Mouse (Mus musculus) liver, embryonic 15.5 days (tissue): ENCODE measurements at regions not wholly inside any gene's neighbourhood (a gene's known extent, or its start where the extent isn't known, plus 50 kb on each side); places are given as distances from the start of the nearest gene placed in this dataset.

Experiments used
- ATAC-seq: fragments of 200-750 bp; cut with Nextera tagmentation; 2 replicates; pipeline ENCODE4 v1.8.0; 2017; ENCODE audit warnings: moderate number of reproducible peaks, mild to moderate bottlenecking, moderate library complexity; ENCODE audit not compliant: insufficient read depth
- H3K27ac ChIP-seq: fragments of 300-500 bp; sonication (generic); replicated peaks from 2 replicates; pipeline ENCODE4 v1.5.1; 2015; ENCODE audit warnings: mild to moderate bottlenecking, inconsistent platforms
- H3K27me3 ChIP-seq: fragments of 300-500 bp; sonication (generic); 2 replicates; pipeline ENCODE4 v1.6.1; 2015; ENCODE audit warnings: mild to moderate bottlenecking, inconsistent platforms
- H3K36me3 ChIP-seq: fragments of 300-500 bp; sonication (generic); replicated peaks from 2 replicates; pipeline ENCODE4 v1.6.1; 2015; ENCODE audit warnings: moderate library complexity, mild to moderate bottlenecking, inconsistent platforms
- H3K4me1 ChIP-seq: fragments of 300-500 bp; sonication (generic); replicated peaks from 2 replicates; pipeline ENCODE4 v1.6.1; 2015; ENCODE audit warnings: inconsistent platforms
- H3K4me2 ChIP-seq: fragments of 300-500 bp; sonication (generic); 2 replicates; pipeline ENCODE4 v1.6.1; 2015; ENCODE audit warnings: moderate library complexity, mild to moderate bottlenecking, inconsistent platforms
- H3K4me3 ChIP-seq: fragments of 300-500 bp; sonication (generic); replicated peaks from 2 replicates; pipeline ENCODE4 v1.5.1; 2015; ENCODE audit warnings: mild to moderate bottlenecking, inconsistent platforms
- H3K9ac ChIP-seq: fragments of 300-500 bp; sonication (generic); 2 replicates; pipeline ENCODE4 v1.6.1; 2015; ENCODE audit warnings: moderate library complexity, mild to moderate bottlenecking, inconsistent platforms
- H3K9me3 ChIP-seq: fragments of 300-500 bp; sonication (generic); replicated peaks from 2 replicates; pipeline ENCODE4 v1.6.1; 2016; ENCODE audit warnings: inconsistent platforms
- WGBS: fragments of 180-500 bp; shearing (Covaris S2); methylation state at CpG from one replicate; pipeline ENCODE4 v1.1.7; 2015; ENCODE audit warnings: mixed read lengths; ENCODE audit not compliant: insufficient replicate concordance; 5-methylcytosine and 5-hydroxymethylcytosine counted together

DNA sequence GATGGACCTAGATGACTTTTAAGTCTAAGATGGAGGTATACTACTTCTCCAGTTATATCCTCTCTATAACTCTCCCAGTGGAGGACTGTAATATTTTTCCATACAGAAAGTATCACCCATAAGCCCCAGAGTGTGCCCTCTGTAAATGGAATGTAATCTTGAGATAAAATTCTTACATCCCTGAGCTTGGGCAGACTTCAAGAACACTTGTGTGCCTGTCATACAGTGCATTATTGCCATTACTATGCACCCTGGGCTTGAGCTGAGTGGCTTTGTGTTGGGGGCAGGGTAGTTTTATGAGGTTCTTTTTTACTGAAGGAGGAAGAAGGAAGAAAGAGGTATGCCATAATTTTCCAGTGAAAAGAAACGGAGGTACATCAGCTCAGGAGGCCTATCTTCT is 193.1 kb upstream of the Slco3a1 start:
- no peak overlapping the region for H3K4me2 ChIP-seq
- no peak for ATAC-seq
- H3K27me3 ChIP-seq: no peaks in the 10 kb centered on the region

DNA sequence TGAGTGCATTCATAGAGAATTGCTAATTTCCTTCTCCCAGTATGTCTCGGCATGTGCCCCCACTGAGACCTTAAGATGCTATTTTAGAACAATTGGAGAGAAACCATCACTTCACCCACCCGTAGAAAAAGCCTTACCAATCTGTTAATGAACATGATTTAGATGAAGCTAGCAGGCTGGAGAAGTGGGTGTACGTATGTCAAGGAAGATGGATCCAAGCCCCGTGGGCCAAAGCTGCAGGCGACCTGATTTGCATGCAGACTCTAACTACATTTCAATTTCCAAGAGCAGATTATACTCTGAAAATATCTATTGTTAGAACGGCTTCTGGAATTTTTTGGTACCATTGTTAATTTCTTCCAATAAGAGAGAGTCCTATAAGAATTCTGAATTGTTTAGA is 180.4 kb upstream of the Slco3a1 start:
- H3K4me3 ChIP-seq: no peak overlapping the region
- ATAC-seq: no peak
- no peaks in the 10 kb centered on the region for H3K27me3 ChIP-seq
- H3K27ac ChIP-seq: no peak overlapping the region
- H3K9ac ChIP-seq: no peak overlapping the region
- no peaks in the 10 kb centered on the region for H3K9me3 ChIP-seq
- H3K4me2 ChIP-seq: no peak overlapping the region
- no peaks in the 10 kb centered on the region for H3K36me3 ChIP-seq
- 56% methylated on average over 6 of the region's 6 CpGs for WGBS
- no peaks in the 10 kb centered on the region for H3K4me1 ChIP-seq

More for the DNA sequence above, 193.1 kb upstream of the Slco3a1 start:
- Histone ChIP-seq H3K4me3 (no peak overlapping the region), H3K9me3 (no peaks in the 10 kb centered on the region), H3K36me3 (no peaks in the 10 kb centered on the region), H3K4me1 (no peaks in the 10 kb centered on the region), H3K27ac (no peak overlapping the region), H3K9ac (no peak overlapping the region)
- WGBS: 28% methylated on average over 1 of the region's 1 CpGs

DNA sequence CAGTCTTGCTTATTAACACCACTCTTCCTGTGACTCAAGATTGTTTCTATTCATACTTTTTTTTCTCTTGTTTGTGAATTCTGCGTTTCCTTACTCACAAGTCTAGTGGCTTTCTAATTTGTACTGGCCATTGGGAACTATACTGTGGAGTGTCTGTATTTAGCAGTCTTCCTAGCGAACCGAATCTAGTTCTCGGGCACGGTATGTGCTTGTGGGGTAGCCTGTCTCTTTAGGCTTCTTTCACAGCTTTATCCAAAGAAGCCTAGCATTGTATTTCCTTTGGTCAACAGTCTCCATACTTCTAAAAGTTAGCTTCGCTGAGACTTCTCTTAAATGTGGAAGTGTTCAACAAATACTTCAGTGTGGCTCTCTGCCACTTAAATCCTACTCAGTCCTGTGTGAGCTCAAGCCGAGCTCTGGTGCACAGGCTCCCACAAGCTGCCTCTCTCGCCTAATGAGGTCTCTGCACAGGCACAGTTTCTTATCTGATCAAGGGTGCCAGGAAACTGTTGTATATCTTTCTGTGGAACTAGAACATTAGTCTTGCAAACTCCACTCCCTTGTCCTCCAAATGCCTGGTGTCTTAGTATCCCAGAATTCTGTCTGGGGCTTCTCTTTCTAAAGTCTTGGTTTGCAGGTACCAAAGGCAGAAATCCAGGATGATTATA is 171.9 kb upstream of the Slco3a1 start:
- no peak for ATAC-seq
- Histone ChIP-seq H3K27me3 (no peaks in the 10 kb centered on the region), H3K36me3 (no peaks in the 10 kb centered on the region), H3K9me3 (no peaks in the 10 kb centered on the region), H3K9ac (no peak overlapping the region), H3K27ac (no peak overlapping the region), H3K4me1 (no peaks in the 10 kb centered on the region), H3K4me2 (no peak overlapping the region), H3K4me3 (no peak overlapping the region)
- 29% methylated on average over 8 of the region's 8 CpGs for WGBS

DNA sequence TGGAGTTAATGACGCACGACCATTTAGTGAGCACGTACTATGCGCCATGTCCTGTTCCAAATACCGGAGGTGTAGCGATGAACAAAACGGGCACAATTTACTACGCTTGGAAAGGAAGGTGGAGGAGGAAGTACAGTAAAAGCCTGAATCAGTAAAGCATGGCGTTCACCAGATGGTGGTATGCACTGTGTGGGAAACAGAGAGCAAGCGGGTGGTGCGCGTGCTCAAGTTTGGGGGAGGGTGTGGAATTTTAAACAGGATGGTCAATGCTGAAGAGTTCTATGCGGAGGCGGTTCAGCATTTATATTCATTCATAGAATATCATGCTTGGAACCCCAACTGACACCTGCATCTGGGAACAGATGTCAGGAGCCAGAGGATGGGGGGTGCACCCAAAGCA is 164.7 kb upstream of the Slco3a1 start:
- no peak overlapping the region for H3K27ac ChIP-seq
- no peaks in the 10 kb centered on the region for H3K36me3 ChIP-seq
- no peak overlapping the region for H3K4me2 ChIP-seq
- no peak overlapping the region for H3K9ac ChIP-seq
- H3K4me1 ChIP-seq: no peaks in the 10 kb centered on the region
- 80% methylated on average over 14 of the region's 14 CpGs for WGBS
- H3K27me3 ChIP-seq: no peaks in the 10 kb centered on the region
- H3K9me3 ChIP-seq: no peaks in the 10 kb centered on the region
- no peak overlapping the region for H3K4me3 ChIP-seq
- ATAC-seq: no peak

DNA sequence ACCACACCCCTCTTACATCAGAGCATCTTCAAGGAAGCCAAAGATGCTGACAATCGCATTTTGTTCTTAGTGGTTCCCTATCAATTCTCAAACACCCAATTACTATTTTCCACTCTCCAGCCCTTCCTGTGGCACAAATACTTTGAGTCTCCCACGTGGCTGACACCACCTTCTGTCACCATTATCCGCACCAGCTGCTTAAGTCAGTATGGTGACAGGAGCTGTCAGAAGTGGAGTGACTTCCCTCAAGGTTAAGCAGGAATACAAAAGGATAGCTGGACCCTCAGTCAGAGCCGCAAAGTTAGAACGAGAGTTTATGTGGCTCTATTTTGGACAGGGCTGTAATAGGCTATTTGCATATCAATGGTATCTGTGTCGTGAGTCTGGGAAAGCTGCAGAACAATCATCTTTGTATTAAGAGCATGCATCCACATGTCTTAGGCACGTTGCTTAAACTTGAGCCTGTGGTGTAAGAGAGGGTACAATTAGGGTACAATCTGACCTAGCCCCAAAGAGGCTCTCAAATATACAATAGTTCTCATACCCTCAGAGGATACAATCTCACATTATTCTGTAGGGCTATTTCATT is 155.5 kb upstream of the Slco3a1 start:
- Histone ChIP-seq H3K36me3 (no peaks in the 10 kb centered on the region), H3K4me3 (no peak overlapping the region), H3K4me1 (no peaks in the 10 kb centered on the region), H3K4me2 (no peak overlapping the region), H3K9me3 (no peaks in the 10 kb centered on the region), H3K9ac (no peak overlapping the region), H3K27ac (no peak overlapping the region), H3K27me3 (no peaks in the 10 kb centered on the region)
- 48% methylated on average over 7 of the region's 7 CpGs for WGBS
- ATAC-seq: no peak

DNA sequence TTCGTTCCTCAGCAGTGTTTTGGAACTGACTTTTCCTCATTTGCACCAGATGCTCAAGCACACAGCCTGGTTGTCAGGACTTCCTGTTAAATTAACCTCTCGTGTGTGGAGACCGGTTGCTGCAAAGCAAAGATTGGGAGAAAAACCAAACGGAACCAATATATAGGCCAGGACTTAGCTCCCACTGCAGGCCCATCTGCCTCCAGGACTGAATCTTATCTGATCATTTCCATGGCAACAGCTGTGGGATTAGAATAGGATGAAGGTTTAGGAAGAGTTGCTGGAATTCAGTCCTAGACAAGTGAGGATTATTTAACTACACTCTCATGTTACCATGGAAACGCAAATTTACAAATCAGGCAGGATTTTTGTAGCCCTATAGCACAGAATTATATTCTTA is 154.4 kb upstream of the Slco3a1 start:
- H3K9me3 ChIP-seq: no peaks in the 10 kb centered on the region
- no peaks in the 10 kb centered on the region for H3K27me3 ChIP-seq
- H3K36me3 ChIP-seq: no peaks in the 10 kb centered on the region
- H3K27ac ChIP-seq: no peak overlapping the region
- ATAC-seq: no peak
- H3K4me1 ChIP-seq: no peaks in the 10 kb centered on the region
- no peak overlapping the region for H3K4me2 ChIP-seq
- 33% methylated on average over 5 of the region's 5 CpGs for WGBS
- no peak overlapping the region for H3K9ac ChIP-seq
- H3K4me3 ChIP-seq: no peak overlapping the region

DNA sequence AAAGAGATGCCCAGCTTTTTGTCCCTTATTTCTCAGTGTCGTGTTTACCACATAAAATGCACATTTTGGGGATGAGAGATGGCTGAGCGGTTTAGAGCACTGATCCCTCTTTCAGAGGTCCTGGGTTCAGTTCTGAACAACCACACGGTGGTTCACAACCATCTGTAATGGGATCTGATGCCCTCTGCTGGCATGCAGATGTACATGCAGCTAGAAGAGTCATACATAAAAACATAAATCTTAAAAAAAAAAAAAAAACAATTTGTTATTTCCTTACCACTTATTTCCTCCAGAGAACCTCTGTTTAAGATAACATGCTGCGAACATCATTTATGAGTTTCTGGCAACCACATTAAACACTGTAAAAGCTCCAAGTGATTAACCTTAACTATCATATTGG is 149.0 kb upstream of the Slco3a1 start:
- Histone ChIP-seq H3K9ac (no peak overlapping the region), H3K9me3 (no peaks in the 10 kb centered on the region), H3K27me3 (no peaks in the 10 kb centered on the region), H3K27ac (no peak overlapping the region), H3K4me3 (no peak overlapping the region), H3K36me3 (no peaks in the 10 kb centered on the region), H3K4me1 (no peaks in the 10 kb centered on the region), H3K4me2 (no peak overlapping the region)
- no peak for ATAC-seq
- 40% methylated on average over 4 of the region's 4 CpGs for WGBS

DNA sequence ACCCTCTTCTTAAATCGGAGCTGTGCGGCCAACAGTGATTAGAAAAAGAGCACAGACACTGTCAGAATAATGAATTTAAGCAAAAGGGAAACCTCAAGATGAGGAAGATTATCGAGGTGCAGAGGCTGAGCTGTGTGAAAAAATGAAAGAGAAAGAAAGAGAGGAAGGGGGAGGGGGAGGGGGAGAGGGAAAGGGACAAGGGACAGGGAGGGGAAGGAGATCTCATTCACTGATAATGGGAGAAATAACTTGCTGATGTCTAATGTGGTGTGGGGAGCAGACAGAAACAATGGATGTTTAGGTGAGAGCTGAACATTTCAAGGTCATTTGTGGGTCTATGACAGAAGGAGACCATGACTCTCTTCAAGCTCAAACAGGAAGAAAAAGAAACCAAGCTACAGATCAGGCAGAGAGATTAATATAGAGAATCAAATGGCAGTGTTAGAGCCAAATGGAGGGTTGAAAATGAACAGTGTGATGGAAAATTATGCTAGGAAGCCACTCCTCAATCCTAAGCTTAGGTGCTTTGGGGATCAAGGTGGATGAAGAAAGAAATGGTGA is 143.3 kb upstream of the Slco3a1 start:
- H3K4me1 ChIP-seq: no peaks in the 10 kb centered on the region
- H3K9ac ChIP-seq: no peak overlapping the region
- H3K9me3 ChIP-seq: no peaks in the 10 kb centered on the region
- H3K4me3 ChIP-seq: no peak overlapping the region
- H3K27me3 ChIP-seq: no peaks in the 10 kb centered on the region
- 26% methylated on average over 3 of the region's 3 CpGs for WGBS
- no peaks in the 10 kb centered on the region for H3K36me3 ChIP-seq
- no peak for ATAC-seq
- H3K4me2 ChIP-seq: no peak overlapping the region
- no peak overlapping the region for H3K27ac ChIP-seq

DNA sequence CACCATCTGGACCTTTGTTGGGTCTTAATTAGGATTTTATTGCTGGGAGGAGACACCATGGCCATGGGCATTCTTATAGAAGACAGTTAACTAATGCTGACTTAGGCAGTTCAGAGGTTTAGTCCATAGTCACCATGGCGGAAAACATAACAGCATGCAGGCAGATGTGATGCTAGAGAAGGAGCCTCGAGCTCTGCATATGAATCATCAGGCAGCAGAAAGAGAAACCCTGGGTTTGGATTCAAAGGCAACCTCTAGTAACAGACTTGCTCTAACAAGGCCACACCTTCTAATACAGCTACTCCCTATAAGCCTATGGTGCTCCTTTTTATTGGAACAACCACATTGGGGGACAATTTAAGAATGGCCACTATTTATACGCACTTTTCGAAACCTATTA is 141.7 kb upstream of the Slco3a1 start:
- H3K4me3 ChIP-seq: no peak overlapping the region
- ATAC-seq: no peak
- H3K36me3 ChIP-seq: no peaks in the 10 kb centered on the region
- WGBS: 63% methylated on average over 4 of the region's 4 CpGs
- H3K27ac ChIP-seq: no peak overlapping the region
- H3K27me3 ChIP-seq: no peaks in the 10 kb centered on the region
- H3K9me3 ChIP-seq: no peaks in the 10 kb centered on the region
- no peak overlapping the region for H3K9ac ChIP-seq
- no peak overlapping the region for H3K4me2 ChIP-seq
- H3K4me1 ChIP-seq: no peaks in the 10 kb centered on the region

DNA sequence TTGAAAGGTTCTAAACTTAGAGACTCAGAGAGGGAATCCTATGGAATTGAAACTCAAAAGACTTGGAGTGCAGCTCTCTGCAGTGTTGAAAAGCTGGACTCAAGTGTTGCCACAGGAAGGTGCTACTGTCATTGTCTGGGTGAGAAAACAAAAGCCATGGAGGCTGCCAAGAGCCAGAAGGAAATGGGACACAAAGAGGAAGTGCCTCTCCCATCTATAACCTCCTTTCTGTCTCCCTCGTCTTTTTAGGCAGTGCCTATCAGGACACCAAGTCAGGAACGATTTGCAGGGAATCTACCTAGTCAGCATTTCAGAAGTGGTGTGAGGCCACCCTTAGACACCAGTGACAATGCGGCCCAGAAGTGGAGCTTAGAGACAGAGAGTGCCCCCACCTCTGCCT is 138.5 kb upstream of the Slco3a1 start:
- no peaks in the 10 kb centered on the region for H3K9me3 ChIP-seq
- WGBS: 24% methylated on average over 3 of the region's 3 CpGs
- no peaks in the 10 kb centered on the region for H3K36me3 ChIP-seq
- H3K27me3 ChIP-seq: no peaks in the 10 kb centered on the region
- H3K4me3 ChIP-seq: no peak overlapping the region
- H3K9ac ChIP-seq: no peak overlapping the region
- H3K4me1 ChIP-seq: no peaks in the 10 kb centered on the region
- H3K27ac ChIP-seq: no peak overlapping the region
- ATAC-seq: no peak
- no peak overlapping the region for H3K4me2 ChIP-seq

DNA sequence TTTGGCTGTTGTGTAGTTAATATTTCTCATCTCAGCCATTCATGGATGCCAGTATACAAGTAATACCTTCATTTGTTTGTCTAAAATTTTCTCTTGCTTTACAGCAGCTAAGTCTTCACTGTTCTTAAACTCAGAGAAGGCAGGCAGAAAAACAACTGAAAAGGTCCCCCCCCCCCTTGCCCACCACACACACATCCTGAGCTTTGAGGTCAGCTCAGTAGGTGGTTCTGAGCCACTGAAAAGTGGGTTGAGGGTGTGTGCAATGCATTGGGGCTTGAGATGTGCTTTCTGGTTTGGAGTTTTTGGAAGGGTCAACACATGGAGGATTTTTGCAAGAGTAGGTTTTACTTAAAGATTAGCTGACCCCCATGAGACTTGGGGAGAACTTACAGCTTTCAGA is 136.1 kb upstream of the Slco3a1 start:
- no peaks in the 10 kb centered on the region for H3K36me3 ChIP-seq
- H3K4me3 ChIP-seq: no peak overlapping the region
- no peak overlapping the region for H3K27ac ChIP-seq
- H3K4me1 ChIP-seq: no peaks in the 10 kb centered on the region
- no peak overlapping the region for H3K9ac ChIP-seq
- H3K4me2 ChIP-seq: no peak overlapping the region
- ATAC-seq: no peak
- H3K9me3 ChIP-seq: no peaks in the 10 kb centered on the region
- H3K27me3 ChIP-seq: no peaks in the 10 kb centered on the region
